Mouse (Mus musculus): Measurements from ENCODE around the gene Papss1. TPM values are rescaled to one million over a fixed set of nuclear protein-coding genes. Genes with fewer than 3 reads are reported as not detected.
A peak's percentile ranks its signal among the peaks of the same experiment; 100 is the strongest.

The Papss1 gene
- polyA plus RNA-seq, 1 experiment from 2014 or later, result 98.6 TPM

GRCm38 (mm10) chr3:131631318-131631870 lies 66.8 kb downstream of the Papss1 start:
- Histone ChIP-seq H3K4me1 (ENCODE audit: insufficient read depth) (no peaks in the 10 kb centered on the region), H3K36me3 (ENCODE audit: insufficient read depth) (peaks cover 33% of the 10 kb centered on the region; the same call in 1 of the 2 replicates), H3K9me3 (ENCODE audit: low read depth, low read length) (no peaks in the 10 kb centered on the region), H3K9ac (no peak overlapping the region), H3K27ac (ENCODE audit: low read depth) (no peak overlapping the region), H3K4me2 (no peak overlapping the region), H3K4me3 (ENCODE audit: low read depth, low read length) (no peak overlapping the region), H3K27me3 (ENCODE audit: insufficient read depth, low read length) (no peaks in the 10 kb centered on the region)
- no peak for TF ChIP-seq CTCF (IDR thresholded peaks at IDR 0.05; ENCODE audit: low read depth)
- WGBS, result 87% methylated on average over 16 of the region's 16 CpGs
- DNase-seq, result no peak
- ATAC-seq (ENCODE audit: insufficient read depth), result no peak

- Histone ChIP-seq H3K36me3 (ENCODE audit: insufficient read depth) (peaks cover 28% of the 10 kb centered on the region; the same call in 1 of the 2 replicates), H3K4me3 (ENCODE audit: low read depth, low read length) (no peak overlapping the region), H3K9ac (no peak overlapping the region), H3K4me1 (ENCODE audit: insufficient read depth) (no peaks in the 10 kb centered on the region), H3K4me2 (no peak overlapping the region), H3K27ac (ENCODE audit: low read depth) (no peak overlapping the region), H3K9me3 (ENCODE audit: low read depth, low read length) (no peaks in the 10 kb centered on the region), H3K27me3 (ENCODE audit: insufficient read depth, low read length) (no peaks in the 10 kb centered on the region)
- DNase-seq, result no peak
- 90% methylated on average over 2 of the region's 2 CpGs for WGBS
- TF ChIP-seq CTCF (IDR thresholded peaks at IDR 0.05; ENCODE audit: low read depth), result no peak
- no peak for ATAC-seq (ENCODE audit: insufficient read depth)
Observed at GRCm38 (mm10) chr3:131634091-131634490, 69.5 kb downstream of the Papss1 start.

DNA sequence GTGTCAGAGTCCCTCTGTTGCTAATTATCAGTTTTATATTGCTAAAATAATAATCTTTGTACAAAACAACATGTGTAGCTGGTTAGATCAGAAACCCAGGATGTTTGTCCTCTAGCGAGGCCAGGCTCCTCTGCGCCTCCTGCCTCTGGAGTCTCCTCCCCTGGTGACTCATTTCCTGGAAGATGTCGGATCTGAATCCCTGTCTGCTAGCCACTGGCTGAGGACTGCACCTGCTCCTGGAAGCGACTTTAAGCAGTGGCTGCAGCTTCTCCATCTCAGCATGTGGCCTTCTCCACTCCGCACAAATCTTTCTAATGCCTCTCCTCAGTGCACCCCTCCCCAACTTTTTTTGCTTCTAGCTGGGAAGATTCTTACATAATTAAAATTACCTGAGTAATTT lies 71.6 kb downstream of the Papss1 start:
- TF ChIP-seq CTCF (IDR thresholded peaks at IDR 0.05; ENCODE audit: low read depth), result no peak
- Histone ChIP-seq H3K9me3 (ENCODE audit: low read depth, low read length) (no peaks in the 10 kb centered on the region), H3K36me3 (ENCODE audit: insufficient read depth) (peaks cover 26% of the 10 kb centered on the region; the same call in 1 of the 2 replicates), H3K9ac (no peak overlapping the region), H3K4me3 (ENCODE audit: low read depth, low read length) (no peak overlapping the region), H3K4me1 (ENCODE audit: insufficient read depth) (no peaks in the 10 kb centered on the region), H3K27me3 (ENCODE audit: insufficient read depth, low read length) (no peaks in the 10 kb centered on the region), H3K4me2 (no peak overlapping the region), H3K27ac (ENCODE audit: low read depth) (no peak overlapping the region)
- DNase-seq (no peak), ATAC-seq (ENCODE audit: insufficient read depth) (peak; percentile 44; the same call in 1 of the 2 replicates)
- 55% methylated on average over 5 of the region's 5 CpGs for WGBS

GRCm38 (mm10) chr3:131637008-131637407 lies 72.4 kb downstream of the Papss1 start:
- 89% methylated on average over 3 of the region's 3 CpGs for WGBS
- no peak overlapping the region for H3K9ac ChIP-seq
- no peaks in the 10 kb centered on the region for H3K27me3 ChIP-seq (ENCODE audit: insufficient read depth, low read length)
- TF ChIP-seq CTCF (IDR thresholded peaks at IDR 0.05; ENCODE audit: low read depth), result no peak
- H3K4me2 ChIP-seq, result no peak overlapping the region
- no peaks in the 10 kb centered on the region for H3K4me1 ChIP-seq (ENCODE audit: insufficient read depth)
- no peak overlapping the region for H3K4me3 ChIP-seq (ENCODE audit: low read depth, low read length)
- DNase-seq (no peak), ATAC-seq (ENCODE audit: insufficient read depth) (no peak)
- peaks cover 18% of the 10 kb centered on the region; the same call in 1 of the 2 replicates for H3K36me3 ChIP-seq (ENCODE audit: insufficient read depth)
- H3K27ac ChIP-seq (ENCODE audit: low read depth), result no peak overlapping the region
- no peaks in the 10 kb centered on the region for H3K9me3 ChIP-seq (ENCODE audit: low read depth, low read length)

DNA sequence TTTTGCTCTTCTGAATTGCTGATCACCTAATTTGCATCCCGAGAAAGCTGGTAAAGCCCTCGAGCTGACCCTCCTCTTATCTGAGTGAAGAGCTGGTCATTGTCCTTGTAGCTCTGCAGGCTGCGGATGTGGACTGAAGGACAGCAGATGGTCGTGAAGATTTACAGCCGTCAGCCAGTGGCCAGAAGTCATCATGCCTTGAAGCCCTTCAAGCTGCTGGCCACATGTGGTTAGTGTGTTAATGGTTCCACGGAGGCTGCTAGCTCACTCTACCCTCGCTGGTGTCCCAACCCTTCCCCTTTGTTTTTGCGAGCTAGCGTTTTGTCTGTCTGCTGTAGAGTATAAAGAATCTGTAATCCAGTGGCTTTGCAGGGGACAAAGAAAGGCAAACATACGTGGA lies 73.1 kb downstream of the Papss1 start:
- WGBS, result 34% methylated on average over 10 of the region's 10 CpGs

GRCm38 (mm10) chr3:131638216-131638615 lies 73.6 kb downstream of the Papss1 start:
- H3K4me2 ChIP-seq, result no peak overlapping the region
- H3K27ac ChIP-seq (ENCODE audit: low read depth), result no peak overlapping the region
- peak; percentile 21; the same call in 1 of the 2 replicates for ATAC-seq (ENCODE audit: insufficient read depth)
- no peaks in the 10 kb centered on the region for H3K4me1 ChIP-seq (ENCODE audit: insufficient read depth)
- peaks cover 11% of the 10 kb centered on the region; the same call in 1 of the 2 replicates for H3K36me3 ChIP-seq (ENCODE audit: insufficient read depth)
- H3K9ac ChIP-seq, result no peak overlapping the region
- TF ChIP-seq CTCF (IDR thresholded peaks at IDR 0.05; ENCODE audit: low read depth), result no peak
- DNase-seq, result no peak
- no peak overlapping the region for H3K4me3 ChIP-seq (ENCODE audit: low read depth, low read length)
- H3K9me3 ChIP-seq (ENCODE audit: low read depth, low read length), result no peaks in the 10 kb centered on the region
- no peaks in the 10 kb centered on the region for H3K27me3 ChIP-seq (ENCODE audit: insufficient read depth, low read length)
- WGBS, result 76% methylated on average over 7 of the region's 7 CpGs

More for the DNA sequence above, 73.1 kb downstream of the Papss1 start:
- TF ChIP-seq CTCF (IDR thresholded peaks at IDR 0.05; ENCODE audit: low read depth), result no peak
- Histone ChIP-seq H3K36me3 (ENCODE audit: insufficient read depth) (peaks cover 13% of the 10 kb centered on the region; the same call in 1 of the 2 replicates), H3K4me3 (ENCODE audit: low read depth, low read length) (no peak overlapping the region), H3K27me3 (ENCODE audit: insufficient read depth, low read length) (no peaks in the 10 kb centered on the region), H3K9me3 (ENCODE audit: low read depth, low read length) (no peaks in the 10 kb centered on the region), H3K27ac (ENCODE audit: low read depth) (no peak overlapping the region), H3K4me2 (no peak overlapping the region), H3K9ac (no peak overlapping the region), H3K4me1 (ENCODE audit: insufficient read depth) (no peaks in the 10 kb centered on the region)
- no peak for DNase-seq
- no peak for ATAC-seq (ENCODE audit: insufficient read depth)

DNA sequence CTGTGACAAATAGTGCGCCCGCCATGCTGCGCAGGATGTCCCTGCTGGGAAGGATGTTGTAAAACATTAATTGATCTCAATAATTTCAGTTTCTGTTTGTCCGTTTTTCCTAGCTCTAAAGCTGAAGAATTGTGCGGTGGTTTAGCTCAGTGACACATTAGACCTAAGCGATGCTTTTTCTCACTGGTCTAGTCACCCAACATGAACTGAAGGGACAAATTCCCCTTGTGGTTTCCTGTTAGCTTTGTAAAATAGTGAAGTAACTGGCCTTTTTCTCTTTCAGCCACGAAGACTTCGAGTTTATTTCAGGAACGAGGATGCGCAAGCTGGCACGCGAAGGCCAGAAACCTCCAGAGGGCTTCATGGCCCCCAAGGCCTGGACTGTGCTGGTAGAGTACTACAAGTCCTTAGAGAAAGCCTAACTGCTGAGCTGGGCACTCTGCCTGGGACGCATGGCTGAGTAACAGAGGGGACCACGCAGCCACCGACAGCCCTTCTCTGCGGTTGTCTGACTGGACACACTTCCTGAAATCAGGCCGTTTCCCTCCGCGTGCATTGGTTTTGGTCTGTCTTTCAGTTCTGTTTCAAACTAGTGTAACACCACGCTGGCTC lies 78.2 kb downstream of the Papss1 start:
- no peak overlapping the region for H3K4me3 ChIP-seq (ENCODE audit: low read depth, low read length)
- TF ChIP-seq CTCF (IDR thresholded peaks at IDR 0.05; ENCODE audit: low read depth), result no peak
- no peak for ATAC-seq (ENCODE audit: insufficient read depth)
- no peak overlapping the region for H3K4me2 ChIP-seq
- no peaks in the 10 kb centered on the region for H3K9me3 ChIP-seq (ENCODE audit: low read depth, low read length)
- H3K9ac ChIP-seq, result no peak overlapping the region
- peaks cover 12% of the 10 kb centered on the region for H3K36me3 ChIP-seq (ENCODE audit: insufficient read depth)
- DNase-seq, result no peak
- no peaks in the 10 kb centered on the region for H3K4me1 ChIP-seq (ENCODE audit: insufficient read depth)
- no peak overlapping the region for H3K27ac ChIP-seq (ENCODE audit: low read depth)
- no peaks in the 10 kb centered on the region for H3K27me3 ChIP-seq (ENCODE audit: insufficient read depth, low read length)
- WGBS, result 89% methylated on average over 20 of the region's 20 CpGs
